In genomic region chr7:49908990-49909411, GRCm38 (mm10) we compare ENCODE assay signal across 10 mouse cellular contexts. TPM values are rescaled to one million over a fixed set of nuclear protein-coding genes. Genes with fewer than 3 reads are reported as not detected.
DNase-seq lines count a peak whose midpoint lies in the region; ATAC-seq lines count a peak whose summit lies in the region.
"Had no signal": no experiment of that assay in that cellular context is flagged by ENCODE, and none has a peak within 500 bp of the region (broad histone marks: within the 10 kb centered on the region; RNA-seq: fewer than 3 reads in every experiment).

No protein-coding gene starts in this region.

- no peaks in the 10 kb centered on the region for H3K36me3 ChIP-seq in forebrain, embryonic 14.5 days (ENCODE audit: control insufficient read depth, insufficient read depth, low read length)

- no peak overlapping the region for H3K27ac ChIP-seq in forebrain, embryonic 14.5 days (ENCODE audit: low read depth, low read length)
- H3K27ac ChIP-seq: macrophage had no signal

- no peak overlapping the region for H3K9ac ChIP-seq in forebrain, embryonic 14.5 days (ENCODE audit: low read length)

- 0 out of 2 replicates have a peak, but pooled peaks cover 2% of the 10 kb centered on the region for H3K4me1 ChIP-seq in forebrain, embryonic 14.5 days (ENCODE audit: control insufficient read depth, insufficient read depth, low read length)

- peak; percentile 17 to 27 for DNase-seq in cerebellum, postnatal 25 days
- DNase-seq in cerebellum, adult 18-20 months = no peak
- DNase-seq in forebrain, embryonic 14.5 days (ENCODE audit: low spot score) = no peak
- peak; percentile 45 to 68 for DNase-seq in kidney, adult 8-10 months
- peak; percentile 58 for DNase-seq in neural tube, embryonic 10.5 days (ENCODE audit: extremely low spot score, low spot score)
- DNase-seq in urinary bladder, postnatal 4 days (ENCODE audit: low spot score in 2 of 2) = no peak

- no peak overlapping the region for H3K4me2 ChIP-seq in forebrain, embryonic 14.5 days (ENCODE audit: low read length)

- H3K9me3 ChIP-seq in forebrain, embryonic 14.5 days (replicated peaks; ENCODE audit: control insufficient read depth, low read length) = no peaks in the 10 kb centered on the region

- H3K4me3 ChIP-seq in forebrain, embryonic 14.5 days (ENCODE audit: low read depth, low read length) = no peak overlapping the region

- WGBS in forebrain, embryonic 14.5 days = under 1% methylated on average over 23 of the region's 26 CpGs

- H3K27me3 ChIP-seq in forebrain, embryonic 14.5 days (replicated peaks; ENCODE audit: control insufficient read depth, insufficient read depth, low read length) = peaks cover 86% of the 10 kb centered on the region

- ATAC-seq in forebrain, embryonic 14.5 days = 0 out of 2 replicates have a peak, but pooled peaks have one; percentile 26
- ATAC-seq in activated CD4-positive, CD25-positive, alpha-beta regulatory T cell, adult 4 months = no peak
- ATAC-seq in megakaryocyte, adult 5-6 weeks (ENCODE audit: poor library complexity, severe bottlenecking) = no peak

RNA-seq across cellular contexts. Expression of gene Slc6a5, which starts 0.9 kb away (rescaled TPM):
- not detected in 2 replicates for polyA plus RNA-seq in forebrain, embryonic 14.5 days (2014; fragmentation: Nextera tagmentation; extraction: Ambion mirVana)
- not detected for polyA plus RNA-seq in activated CD4-positive, CD25-positive, alpha-beta regulatory T cell, adult 4 months (2017; shearing (Covaris generic))
- not detected in 2 replicates for total RNA-seq in megakaryocyte, adult 5-6 weeks (2015)
- total RNA-seq in megakaryocyte, adult 5-6 weeks (2017) = not detected in 2 replicates
- polyA plus RNA-seq: intestine, embryonic 14.5 days; macrophage had no signal

Comparison
In these comparisons a context has a peak if more than half of its experiments do, and no peak if none do; other contexts are left out.
1. DNase-seq: peak in cerebellum, postnatal 25 days (2 of 2), kidney, adult 8-10 months (2 of 2) and neural tube, embryonic 10.5 days (single experiment); none in cerebellum, adult 18-20 months (0 of 2), forebrain, embryonic 14.5 days (single experiment) and urinary bladder, postnatal 4 days (0 of 2).